Mouse (Mus musculus): ENCODE measurements around the gene Brpf3.

GRCm38 (mm10) chr17:28803316-28803715 is 2.4 kb downstream of the Brpf3 start:
- TF ChIP-seq CTCF (IDR thresholded peaks at IDR 0.05; ENCODE audit: low read depth, low read length), result no peak
- no peak for TF ChIP-seq POLR2A (IDR thresholded peaks at IDR 0.05; ENCODE audit: borderline replicate concordance, low read depth, low read length)
